Mouse (Mus musculus) neural tube, embryonic 14.5 days (tissue): Measurements from ENCODE around the gene Vti1a. TPM values are rescaled to one million over a fixed set of nuclear protein-coding genes. Genes with fewer than 3 reads are reported as not detected.

Source experiments
- ATAC-seq: fragments of 200-750 bp; cut with Nextera tagmentation; 2 replicates; pipeline ENCODE4 v1.8.0; 2017; ENCODE audit warnings: low read depth, mild to moderate bottlenecking, moderate TSS enrichment, moderate library complexity
- H3K27ac ChIP-seq: fragments of 300-500 bp; sonication (generic); 2 replicates; pipeline ENCODE4 v1.5.1; 2014; ENCODE audit warnings: low read depth, mild to moderate bottlenecking, control low read depth, low read length, moderate library complexity, mixed read lengths
- H3K27me3 ChIP-seq: fragments of 300-500 bp; sonication (generic); 2 replicates; pipeline ENCODE4 v1.6.1; 2014; ENCODE audit warnings: low read length; ENCODE audit not compliant: control insufficient read depth, insufficient read depth
- H3K36me3 ChIP-seq: fragments of 300-500 bp; sonication (generic); 2 replicates; pipeline ENCODE4 v1.6.1; 2014; ENCODE audit warnings: low read length, mixed read lengths; ENCODE audit not compliant: control insufficient read depth, insufficient read depth
- H3K4me1 ChIP-seq: fragments of 300-500 bp; sonication (generic); 2 replicates; pipeline ENCODE4 v1.6.1; 2014; ENCODE audit warnings: low read length; ENCODE audit not compliant: control insufficient read depth, insufficient read depth
- H3K4me2 ChIP-seq: fragments of 300-500 bp; sonication (generic); 2 replicates; pipeline ENCODE4 v1.6.1; 2014; ENCODE audit warnings: mild to moderate bottlenecking, low read depth, low read length, control low read depth
- H3K4me3 ChIP-seq: fragments of 300-500 bp; sonication (generic); 2 replicates; pipeline ENCODE4 v1.5.1; 2014; ENCODE audit warnings: low read depth, low read length, control low read depth, mixed read lengths
- H3K9ac ChIP-seq: fragments of 300-500 bp; sonication (generic); replicated peaks from 2 replicates; pipeline ENCODE4 v1.6.1; 2014; ENCODE audit warnings: low read depth, mild to moderate bottlenecking, control low read depth, low read length, mixed read lengths
- H3K9me3 ChIP-seq: fragments of 300-500 bp; sonication (generic); 2 replicates; pipeline ENCODE4 v1.6.1; 2016; ENCODE audit warnings: low read length; ENCODE audit not compliant: control insufficient read depth
- WGBS: fragments of 180-500 bp; shearing (Covaris S2); extraction: QIAGEN DNeasy Blood & Tissue Kit; methylation state at CpG from one replicate; pipeline ENCODE4 v1.1.7; 2014; 5-methylcytosine and 5-hydroxymethylcytosine counted together
- polyA plus RNA-seq: library from polyadenylated mRNA; unstranded; fragments of >200 nt; fragmentation: Nextera tagmentation; extraction: Ambion mirVana; gene quantifications from 2 replicates; pipeline ENCODE4 v1.2.1, GENCODE M21; 2014

Vti1a gene
- polyA plus RNA-seq, 1 experiment from 2014 or later, result 35.7 TPM

DNA sequence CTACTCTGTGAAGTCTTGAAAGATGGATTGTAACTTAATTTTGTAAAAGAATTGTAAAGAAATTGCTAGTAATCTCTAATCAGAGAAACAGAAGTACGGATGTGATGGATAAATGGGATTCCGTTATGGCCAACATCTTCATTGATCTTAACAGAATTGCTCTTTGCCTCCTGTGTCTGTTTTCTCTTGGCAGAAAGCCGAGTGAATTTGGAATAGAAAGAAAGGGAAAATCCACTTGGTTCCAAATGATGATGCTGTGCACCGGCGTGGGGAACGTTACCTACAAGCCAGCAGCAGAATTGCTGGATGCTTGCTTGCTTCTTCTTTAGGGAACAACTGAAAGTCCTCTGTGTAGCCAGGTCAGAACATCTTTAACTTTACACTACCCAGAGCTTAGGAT is 24.4 kb downstream of the Vti1a start:
- H3K4me2 ChIP-seq, result no peak overlapping the region
- WGBS, result 86% methylated on average over 6 of the region's 6 CpGs
- no peak for ATAC-seq
- no peaks in the 10 kb centered on the region for H3K36me3 ChIP-seq
- no peaks in the 10 kb centered on the region for H3K9me3 ChIP-seq
- H3K4me3 ChIP-seq, result no peak overlapping the region
- no peaks in the 10 kb centered on the region for H3K27me3 ChIP-seq
- no peaks in the 10 kb centered on the region; the same call in 1 of the 2 replicates for H3K4me1 ChIP-seq
- no peak overlapping the region for H3K9ac ChIP-seq
- no peak overlapping the region for H3K27ac ChIP-seq

DNA sequence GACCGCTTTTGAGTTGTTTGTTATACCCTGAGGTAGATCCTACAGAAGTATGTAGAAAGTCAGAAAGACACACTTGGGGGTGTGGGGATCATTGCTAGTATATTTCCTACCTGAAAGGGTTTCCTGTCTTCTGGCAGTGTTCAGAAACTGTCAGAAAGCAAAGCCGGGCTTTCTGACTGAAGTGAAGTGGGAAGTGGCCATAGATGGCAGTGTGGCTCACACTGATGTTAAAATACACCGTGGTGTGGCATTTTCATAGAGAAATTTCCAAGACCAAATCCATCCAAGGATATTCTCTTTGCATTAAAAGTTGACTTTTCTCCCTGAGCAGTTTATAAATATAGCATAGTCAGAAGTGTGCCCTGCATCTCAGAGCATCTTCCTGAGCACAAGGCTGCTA is 25.3 kb downstream of the Vti1a start:
- no peak overlapping the region for H3K4me3 ChIP-seq
- no peak overlapping the region for H3K4me2 ChIP-seq
- H3K27ac ChIP-seq, result no peak overlapping the region
- H3K9me3 ChIP-seq, result no peaks in the 10 kb centered on the region
- H3K9ac ChIP-seq, result no peak overlapping the region
- no peaks in the 10 kb centered on the region for H3K4me1 ChIP-seq
- no peaks in the 10 kb centered on the region for H3K27me3 ChIP-seq
- no peaks in the 10 kb centered on the region for H3K36me3 ChIP-seq
- WGBS, result 75% methylated on average over 3 of the region's 3 CpGs
- no peak for ATAC-seq

DNA sequence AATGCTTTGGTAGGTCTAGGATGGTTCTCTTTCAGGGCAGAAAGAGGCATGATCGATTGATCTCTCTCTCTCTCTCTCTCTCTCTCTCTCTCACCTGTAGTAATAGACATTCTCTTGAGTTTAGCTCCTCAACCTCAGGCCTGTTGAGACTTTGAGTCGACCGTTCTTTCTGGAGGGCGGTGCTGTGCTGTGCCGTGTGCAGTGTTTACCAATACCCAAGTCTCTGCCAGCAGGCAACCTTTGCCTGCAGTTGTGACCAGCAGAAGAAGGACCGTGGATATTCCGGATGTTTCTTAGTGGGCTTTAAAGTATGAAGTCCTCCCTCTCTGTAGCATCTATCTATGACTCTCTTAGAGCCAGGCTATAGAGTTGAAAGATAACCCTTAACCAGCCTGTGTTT is 26.3 kb downstream of the Vti1a start:
- H3K27ac ChIP-seq, result no peak overlapping the region
- WGBS, result 95% methylated on average over 7 of the region's 7 CpGs
- H3K4me1 ChIP-seq, result no peaks in the 10 kb centered on the region
- no peaks in the 10 kb centered on the region for H3K36me3 ChIP-seq
- no peaks in the 10 kb centered on the region for H3K9me3 ChIP-seq
- ATAC-seq, result no peak
- no peaks in the 10 kb centered on the region for H3K27me3 ChIP-seq
- H3K4me2 ChIP-seq, result no peak overlapping the region
- H3K4me3 ChIP-seq, result no peak overlapping the region
- no peak overlapping the region for H3K9ac ChIP-seq

DNA sequence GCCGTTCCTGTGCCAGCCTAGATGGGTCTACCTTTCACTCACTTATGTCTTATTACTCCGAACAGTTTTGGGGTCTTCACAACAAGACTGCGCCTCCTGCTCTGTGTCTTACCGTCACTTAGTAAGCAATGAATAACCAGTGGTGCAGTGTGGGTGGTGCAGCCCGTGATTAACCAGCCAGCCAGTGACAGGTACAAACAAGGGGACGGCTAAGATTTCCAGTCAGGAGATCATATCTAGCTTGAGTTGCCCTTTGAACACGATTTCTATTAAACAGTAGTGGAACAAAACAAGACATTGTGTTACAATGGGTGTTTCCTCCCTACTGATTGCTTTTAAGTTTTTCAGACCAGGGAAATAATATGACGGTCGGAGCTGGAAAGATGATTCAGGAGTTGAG is 27.2 kb downstream of the Vti1a start:
- Histone ChIP-seq H3K27ac (no peak overlapping the region), H3K27me3 (no peaks in the 10 kb centered on the region), H3K4me1 (no peaks in the 10 kb centered on the region), H3K4me2 (no peak overlapping the region), H3K36me3 (no peaks in the 10 kb centered on the region), H3K9me3 (no peaks in the 10 kb centered on the region), H3K9ac (no peak overlapping the region), H3K4me3 (no peak overlapping the region)
- ATAC-seq, result no peak
- 90% methylated on average over 9 of the region's 9 CpGs for WGBS

DNA sequence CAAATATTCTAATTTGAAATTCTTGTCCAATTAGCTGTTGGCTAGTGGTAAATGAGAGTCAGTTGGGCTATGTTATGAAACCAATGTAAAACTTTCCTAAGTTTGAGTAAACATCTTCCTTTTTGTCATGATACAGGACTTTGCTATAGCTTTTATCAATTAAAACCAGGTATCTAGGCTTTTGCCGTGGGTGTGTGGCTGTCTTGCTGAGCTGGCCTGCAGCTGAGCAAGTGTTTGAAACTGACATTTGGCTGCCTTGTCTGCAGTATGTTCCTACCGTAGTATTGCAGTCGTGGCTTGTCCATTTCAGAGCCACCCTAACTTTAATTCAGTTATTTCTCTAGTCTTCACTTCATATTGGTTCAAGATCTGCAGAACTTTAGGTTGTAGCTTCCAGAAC is 32.1 kb downstream of the Vti1a start:
- no peak for ATAC-seq
- 94% methylated on average over 3 of the region's 3 CpGs for whole genome bisulfite sequencing

DNA sequence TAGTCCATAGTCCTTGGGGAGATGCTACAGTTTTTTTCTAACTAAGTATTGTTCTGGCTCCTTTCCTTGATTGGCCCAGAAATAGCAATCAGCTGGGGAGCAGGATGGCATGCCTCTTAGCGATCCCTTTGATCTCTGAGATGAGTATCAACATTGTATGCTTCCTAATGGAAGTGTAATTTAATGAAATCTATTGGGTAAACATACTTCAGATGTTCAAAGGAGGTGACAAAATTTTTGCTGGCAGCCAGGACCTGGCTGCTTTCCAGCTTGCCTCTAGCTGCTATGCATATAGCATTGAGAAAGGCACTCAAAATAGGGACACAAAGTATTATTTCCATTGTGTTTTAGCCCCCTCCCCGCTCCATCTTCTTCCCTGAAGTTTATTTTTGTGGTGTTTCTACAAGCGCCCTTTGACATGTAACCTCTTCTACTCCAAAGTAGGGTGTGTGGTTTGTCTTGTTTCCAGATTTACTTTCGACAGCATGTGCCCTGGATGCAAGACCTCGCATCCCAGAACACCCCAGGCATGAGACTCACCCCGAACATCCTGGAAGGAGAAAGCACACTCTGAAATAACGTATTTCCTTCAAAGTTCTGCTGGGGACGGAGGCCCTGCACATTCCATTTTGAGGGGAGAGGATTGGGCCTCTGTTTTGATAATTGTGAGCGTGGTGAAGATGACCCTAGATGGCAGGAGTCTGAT is 34.7 kb downstream of the Vti1a start:
- H3K9ac ChIP-seq, result no peak overlapping the region
- WGBS, result 79% methylated on average over 9 of the region's 9 CpGs
- no peaks in the 10 kb centered on the region for H3K4me1 ChIP-seq
- H3K27me3 ChIP-seq, result no peaks in the 10 kb centered on the region
- no peak overlapping the region for H3K27ac ChIP-seq
- no peak for ATAC-seq
- no peak overlapping the region for H3K4me3 ChIP-seq
- no peaks in the 10 kb centered on the region for H3K36me3 ChIP-seq
- no peak overlapping the region for H3K4me2 ChIP-seq
- H3K9me3 ChIP-seq, result no peaks in the 10 kb centered on the region

More for the DNA sequence above, 32.1 kb downstream of the Vti1a start:
- Histone ChIP-seq H3K27ac (no peak overlapping the region), H3K4me2 (no peak overlapping the region), H3K4me3 (no peak overlapping the region), H3K4me1 (no peaks in the 10 kb centered on the region), H3K9me3 (no peaks in the 10 kb centered on the region), H3K9ac (no peak overlapping the region), H3K36me3 (no peaks in the 10 kb centered on the region), H3K27me3 (no peaks in the 10 kb centered on the region)

DNA sequence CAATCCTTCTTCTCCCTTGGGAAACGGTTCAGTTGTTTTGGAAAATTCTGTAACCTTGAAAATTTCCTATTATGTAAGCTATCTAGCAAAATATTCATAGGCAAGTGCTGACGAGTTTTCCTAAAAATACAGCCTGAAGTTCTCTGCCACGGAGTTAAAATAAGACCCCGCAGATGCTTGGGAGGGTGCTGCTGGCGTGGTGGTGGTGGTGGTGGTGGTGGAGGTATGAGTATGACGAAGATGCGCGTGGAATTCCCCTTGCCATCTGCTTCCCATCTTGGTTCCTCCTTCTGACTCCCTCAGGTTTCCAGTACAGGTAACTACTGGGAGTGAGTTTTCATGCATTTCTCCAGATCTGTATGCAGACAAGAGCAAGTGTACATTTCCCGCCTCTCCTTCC is 46.5 kb downstream of the Vti1a start:
- no peak overlapping the region for H3K27ac ChIP-seq
- H3K9ac ChIP-seq, result no peak overlapping the region
- no peak for ATAC-seq
- no peaks in the 10 kb centered on the region for H3K9me3 ChIP-seq
- 96% methylated on average over 9 of the region's 9 CpGs for WGBS
- H3K4me2 ChIP-seq, result no peak overlapping the region
- H3K36me3 ChIP-seq, result no peaks in the 10 kb centered on the region
- H3K27me3 ChIP-seq, result no peaks in the 10 kb centered on the region
- H3K4me3 ChIP-seq, result no peak overlapping the region
- no peaks in the 10 kb centered on the region for H3K4me1 ChIP-seq

DNA sequence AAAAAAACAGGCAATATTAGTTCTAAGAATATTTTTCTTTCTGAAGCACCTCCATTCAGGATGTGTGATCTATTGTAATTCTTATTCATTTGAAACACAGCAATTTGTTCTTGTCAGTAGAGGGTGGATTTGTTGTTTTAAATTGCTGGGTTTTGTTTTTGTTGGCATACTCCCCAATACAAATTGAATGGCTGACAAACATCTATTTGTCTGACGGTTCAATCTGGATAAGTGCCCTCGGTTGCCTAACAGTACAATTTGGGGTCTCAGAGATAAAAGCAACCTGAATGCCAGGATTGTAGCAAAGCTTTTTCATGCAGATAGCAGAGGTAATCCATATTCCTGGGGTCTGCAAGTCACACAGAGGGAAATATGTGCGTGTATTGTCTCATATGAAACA is 53.6 kb downstream of the Vti1a start:
- Histone ChIP-seq H3K9ac (no peak overlapping the region), H3K4me3 (no peak overlapping the region), H3K4me2 (no peak overlapping the region), H3K27ac (no peak overlapping the region), H3K36me3 (no peaks in the 10 kb centered on the region), H3K27me3 (no peaks in the 10 kb centered on the region), H3K4me1 (no peaks in the 10 kb centered on the region), H3K9me3 (no peaks in the 10 kb centered on the region)
- WGBS, result 39% methylated on average over 3 of the region's 3 CpGs
- no peak for ATAC-seq

DNA sequence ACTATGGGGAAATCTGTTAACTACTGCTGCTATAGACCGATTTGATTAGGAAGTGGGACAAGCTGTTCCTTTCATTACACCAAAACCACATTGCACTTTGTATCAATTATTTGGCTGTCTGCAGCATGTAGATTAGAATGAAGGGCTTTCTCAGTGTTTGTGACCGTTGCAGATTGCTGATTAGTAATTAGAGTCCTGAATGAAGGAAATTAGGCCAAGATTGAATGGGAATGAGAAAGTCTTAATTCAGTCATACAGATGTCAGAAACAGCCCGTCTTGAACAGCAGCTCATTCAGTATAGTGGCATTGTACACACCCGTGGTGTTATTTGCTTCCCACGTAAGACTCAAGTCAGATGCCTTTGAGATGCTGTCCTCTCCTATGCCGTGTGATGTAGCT is 60.2 kb downstream of the Vti1a start:
- no peak overlapping the region for H3K4me2 ChIP-seq
- H3K27ac ChIP-seq, result no peak overlapping the region
- no peaks in the 10 kb centered on the region for H3K9me3 ChIP-seq
- H3K4me1 ChIP-seq, result no peaks in the 10 kb centered on the region
- WGBS, result 38% methylated on average over 6 of the region's 6 CpGs
- H3K27me3 ChIP-seq, result no peaks in the 10 kb centered on the region
- ATAC-seq, result no peak
- H3K4me3 ChIP-seq, result no peak overlapping the region
- H3K9ac ChIP-seq, result no peak overlapping the region
- H3K36me3 ChIP-seq, result no peaks in the 10 kb centered on the region
